Mouse (Mus musculus) heart, embryonic 14.5 days (tissue): ENCODE measurements around the gene Csmd2. TPM values are rescaled to one million over a fixed set of nuclear protein-coding genes. Genes with fewer than 3 reads are reported as not detected.

Source experiments
- ATAC-seq: fragments of 200-750 bp; cut with Nextera tagmentation; 2 replicates; pipeline ENCODE4 v1.8.0; 2017; ENCODE audit warnings: low read depth, moderate TSS enrichment; ENCODE audit not compliant: insufficient number of reproducible peaks, insufficient read depth, low FRiP score
- H3K27ac ChIP-seq, 2 experiments: fragments of 200-500 bp in 1 of 2; fragments of 300-500 bp in 1 of 2; sonication (generic) in 1 of 2; replicated peaks in 1 of 2; 2 replicates each; pipeline ENCODE4 v1.5.1; 2012 to 2014; ENCODE audit warnings: low read depth in 2 of 2, low read length in 2 of 2, control low read depth in 1 of 2, mild to moderate bottlenecking in 1 of 2, mixed read lengths in 1 of 2; ENCODE audit not compliant: control insufficient read depth in 1 of 2, insufficient read depth in 1 of 2
- H3K27me3 ChIP-seq: fragments of 300-500 bp; sonication (generic); 2 replicates; pipeline ENCODE4 v1.6.1; 2014; ENCODE audit warnings: mild to moderate bottlenecking, low read length, control low read depth; ENCODE audit not compliant: control insufficient read depth, insufficient read depth
- H3K36me3 ChIP-seq: fragments of 300-500 bp; sonication (generic); 2 replicates; pipeline ENCODE4 v1.6.1; 2014; ENCODE audit warnings: mild to moderate bottlenecking, control low read depth, low read length, mixed read lengths; ENCODE audit not compliant: control insufficient read depth, insufficient read depth
- H3K4me1 ChIP-seq, 2 experiments: fragments of 200-500 bp in 1 of 2; fragments of 300-500 bp in 1 of 2; sonication (generic) in 1 of 2; 2 replicates each; pipeline ENCODE4 v1.6.1; 2012 to 2014; ENCODE audit warnings: low read length in 2 of 2, control low read depth in 1 of 2, mixed read lengths in 1 of 2; ENCODE audit not compliant: control insufficient read depth in 2 of 2, insufficient read depth in 2 of 2
- H3K4me2 ChIP-seq: fragments of 300-500 bp; sonication (generic); 2 replicates; pipeline ENCODE4 v1.6.1; 2014; ENCODE audit warnings: mild to moderate bottlenecking, low read length
- H3K4me3 ChIP-seq, 2 experiments: fragments of 200-500 bp in 1 of 2; fragments of 300-500 bp in 1 of 2; sonication (generic) in 1 of 2; 2 replicates each; pipeline ENCODE4 v1.5.1; 2012 to 2014; ENCODE audit warnings: low read length in 2 of 2, mild to moderate bottlenecking in 2 of 2, control low read depth in 1 of 2, low read depth in 1 of 2, moderate library complexity in 1 of 2; ENCODE audit not compliant: control insufficient read depth in 1 of 2, insufficient read depth in 1 of 2
- H3K9ac ChIP-seq: fragments of 300-500 bp; sonication (generic); 2 replicates; pipeline ENCODE4 v1.6.1; 2014; ENCODE audit warnings: mild to moderate bottlenecking, low read length
- H3K9me3 ChIP-seq: fragments of 300-500 bp; sonication (generic); 2 replicates; pipeline ENCODE4 v1.6.1; 2016; ENCODE audit warnings: low read length, control low read depth; ENCODE audit not compliant: control insufficient read depth
- WGBS: fragments of 180-500 bp; shearing (Covaris S2); extraction: QIAGEN DNeasy Blood & Tissue Kit; methylation state at CpG from one replicate; pipeline ENCODE4 v1.1.7; 2014; 5-methylcytosine and 5-hydroxymethylcytosine counted together
- polyA plus RNA-seq: library from polyadenylated mRNA; unstranded; fragments of >200 nt; fragmentation: Nextera tagmentation; extraction: Ambion mirVana; gene quantifications from 2 replicates; pipeline ENCODE4 v1.2.1, GENCODE M21; 2014

The Csmd2 gene
- polyA plus RNA-seq, 1 experiment from 2014 or later = 0.04 TPM

- ATAC-seq = no peak
- H3K4me1 ChIP-seq = no peaks in the 10 kb centered on the region
- WGBS = 74% methylated on average over 5 of the region's 5 CpGs
- H3K4me3 ChIP-seq = no peak overlapping the region
- no peaks in the 10 kb centered on the region for H3K36me3 ChIP-seq
- H3K27me3 ChIP-seq = no peaks in the 10 kb centered on the region
- no peak overlapping the region for H3K27ac ChIP-seq
- no peaks in the 10 kb centered on the region for H3K9me3 ChIP-seq
- no peak overlapping the region for H3K4me2 ChIP-seq
- H3K9ac ChIP-seq = no peak overlapping the region
These were observed 271.6 kb downstream of the Csmd2 start for GRCm38 (mm10) chr4:128259211-128259610.

- Histone ChIP-seq H3K4me1 (no peaks in the 10 kb centered on the region), H3K9me3 (no peaks in the 10 kb centered on the region), H3K4me3 (no peak within 1 kb of the TSS), H3K9ac (no peak within 1 kb of the TSS), H3K27me3 (no peaks in the 10 kb centered on the region), H3K27ac (no peak within 1 kb of the TSS), H3K4me2 (no peak within 1 kb of the TSS), H3K36me3 (no peaks in the 10 kb centered on the region)
- ATAC-seq = no peak
- 65% methylated on average over 8 of the region's 8 CpGs for WGBS
These were observed 273.4 kb downstream of the Csmd2 start, which contains the start of gene Hmgb4 for GRCm38 (mm10) chr4:128260907-128261560. Gene Hmgb4 (minus strand): TSS chr4:128260957.

GRCm38 (mm10) chr4:128264491-128264890, 276.8 kb downstream of the Csmd2 start:
- Histone ChIP-seq H3K27me3 (no peaks in the 10 kb centered on the region), H3K27ac (no peak overlapping the region), H3K4me2 (no peak overlapping the region), H3K9me3 (no peaks in the 10 kb centered on the region), H3K9ac (no peak overlapping the region), H3K4me3 (no peak overlapping the region), H3K36me3 (no peaks in the 10 kb centered on the region), H3K4me1 (no peaks in the 10 kb centered on the region)
- 82% methylated on average over 5 of the region's 5 CpGs for WGBS
- ATAC-seq = no peak

GRCm38 (mm10) chr4:128265341-128265740, 277.7 kb downstream of the Csmd2 start:
- no peak overlapping the region for H3K27ac ChIP-seq
- no peak overlapping the region for H3K4me3 ChIP-seq
- no peaks in the 10 kb centered on the region for H3K36me3 ChIP-seq
- no peak overlapping the region for H3K9ac ChIP-seq
- H3K9me3 ChIP-seq = no peaks in the 10 kb centered on the region
- WGBS = 76% methylated on average over 3 of the region's 3 CpGs
- no peaks in the 10 kb centered on the region for H3K4me1 ChIP-seq
- ATAC-seq = no peak
- no peak overlapping the region for H3K4me2 ChIP-seq
- no peaks in the 10 kb centered on the region for H3K27me3 ChIP-seq

GRCm38 (mm10) chr4:128269261-128269875, 281.7 kb downstream of the Csmd2 start:
- H3K36me3 ChIP-seq = no peaks in the 10 kb centered on the region
- H3K27ac ChIP-seq = no peak overlapping the region
- peaks cover 0 to 4% of the 10 kb centered on the region in 2 experiments; a peak in 2 of 4 replicates for H3K4me1 ChIP-seq
- no peaks in the 10 kb centered on the region for H3K27me3 ChIP-seq
- 76% methylated on average over 9 of the region's 9 CpGs for WGBS
- no peak for ATAC-seq
- no peaks in the 10 kb centered on the region for H3K9me3 ChIP-seq
- no peak overlapping the region for H3K4me2 ChIP-seq
- no peak overlapping the region for H3K9ac ChIP-seq
- H3K4me3 ChIP-seq = no peak overlapping the region

- Histone ChIP-seq H3K27ac (no peak overlapping the region), H3K9me3 (no peaks in the 10 kb centered on the region), H3K4me2 (no peak overlapping the region), H3K27me3 (no peaks in the 10 kb centered on the region), H3K9ac (no peak overlapping the region), H3K4me3 (no peak overlapping the region), H3K4me1 (peaks cover 0 to 4% of the 10 kb centered on the region in 2 experiments; a peak in 2 of 4 replicates), H3K36me3 (no peaks in the 10 kb centered on the region)
- ATAC-seq = no peak
- 75% methylated on average over 10 of the region's 10 CpGs for WGBS
These were observed 282.5 kb downstream of the Csmd2 start for GRCm38 (mm10) chr4:128270177-128270576.

- Histone ChIP-seq H3K27me3 (no peaks in the 10 kb centered on the region), H3K36me3 (no peaks in the 10 kb centered on the region), H3K4me3 (no peak overlapping the region), H3K4me1 (peaks cover 0 to 4% of the 10 kb centered on the region in 2 experiments; a peak in 2 of 4 replicates), H3K9ac (no peak overlapping the region), H3K27ac (no peak overlapping the region), H3K4me2 (no peak overlapping the region), H3K9me3 (no peaks in the 10 kb centered on the region)
- no peak for ATAC-seq
- WGBS = 73% methylated on average over 19 of the region's 19 CpGs
These were observed 283.3 kb downstream of the Csmd2 start for GRCm38 (mm10) chr4:128270931-128271330.
